Mouse (Mus musculus) small intestine, adult 2 months (tissue): ENCODE results near the gene Naa38. TPM values are rescaled to one million over a fixed set of nuclear protein-coding genes. Genes with fewer than 3 reads are reported as not detected.

Experiments used
- H3K27ac ChIP-seq: fragments of 200-500 bp; 2 replicates; pipeline ENCODE4 v1.5.1; 2012; ENCODE audit warnings: low read depth, low read length, control low read depth, inconsistent platforms; ENCODE audit not compliant: insufficient read depth
- H3K27me3 ChIP-seq: fragments of 200-500 bp; 2 replicates; pipeline ENCODE4 v1.6.1; 2012; ENCODE audit warnings: mild to moderate bottlenecking, moderate library complexity, low read length, inconsistent platforms; ENCODE audit not compliant: control insufficient read depth, insufficient read depth
- H3K36me3 ChIP-seq: fragments of 200-500 bp; 2 replicates; pipeline ENCODE4 v1.6.1; 2012; ENCODE audit warnings: mild to moderate bottlenecking, low read length, control low read depth, inconsistent platforms; ENCODE audit not compliant: control insufficient read depth, insufficient read depth
- H3K4me1 ChIP-seq: fragments of 200-500 bp; 2 replicates; pipeline ENCODE4 v1.6.1; 2012; ENCODE audit warnings: low read length, inconsistent platforms, mixed read lengths; ENCODE audit not compliant: control insufficient read depth, insufficient read depth, insufficient read length
- H3K4me3 ChIP-seq: fragments of 200-500 bp; 2 replicates; pipeline ENCODE4 v1.5.1; 2012; ENCODE audit warnings: low read depth, mild to moderate bottlenecking, control low read depth, inconsistent platforms, low read length, moderate library complexity
- CTCF ChIP-seq: fragments of 200-500 bp; IDR thresholded peaks from 2 replicates; pipeline ENCODE4 v1.5.1; 2012; ENCODE audit warnings: low read depth, mild to moderate bottlenecking, control low read depth, inconsistent platforms, low read length, moderate library complexity, mixed read lengths; ENCODE audit not compliant: insufficient replicate concordance, insufficient read length; ENCODE audit errors: extremely low read depth
- POLR2A ChIP-seq: fragments of 200-500 bp; IDR thresholded peaks from 2 replicates; pipeline ENCODE4 v1.6.1; 2012; ENCODE audit warnings: low read depth, mild to moderate bottlenecking, control low read depth, inconsistent platforms, low read length, moderate library complexity
- WGBS: fragments of 180-500 bp; shearing (Covaris S2); methylation state at CpG from one replicate; pipeline ENCODE4 v1.1.7; 2018; 5-methylcytosine and 5-hydroxymethylcytosine counted together
- polyA plus RNA-seq: library from polyadenylated mRNA; depleted of rRNA; stranded (reverse); fragments of >200 nt; gene quantifications from 2 replicates; pipeline ENCODE4 v1.2.3, GENCODE M21; 2012

Gene Naa38
- polyA plus RNA-seq, 1 experiment: 163 TPM

- H3K4me1 ChIP-seq: peaks cover 5% of the 10 kb centered on the region
- H3K36me3 ChIP-seq: peaks cover 30% of the 10 kb centered on the region
- peak overlapping the region; percentile 28 for H3K27ac ChIP-seq
- no peaks in the 10 kb centered on the region for H3K27me3 ChIP-seq
- H3K4me3 ChIP-seq: peak overlapping the region; percentile 49
- WGBS: 70% methylated on average over 24 of the region's 24 CpGs
- no peak for TF ChIP-seq CTCF
- no peak for TF ChIP-seq POLR2A
Measured at GRCm38 (mm10) chr11:69397581-69398057, 2.3 kb downstream of the Naa38 start.

DNA sequence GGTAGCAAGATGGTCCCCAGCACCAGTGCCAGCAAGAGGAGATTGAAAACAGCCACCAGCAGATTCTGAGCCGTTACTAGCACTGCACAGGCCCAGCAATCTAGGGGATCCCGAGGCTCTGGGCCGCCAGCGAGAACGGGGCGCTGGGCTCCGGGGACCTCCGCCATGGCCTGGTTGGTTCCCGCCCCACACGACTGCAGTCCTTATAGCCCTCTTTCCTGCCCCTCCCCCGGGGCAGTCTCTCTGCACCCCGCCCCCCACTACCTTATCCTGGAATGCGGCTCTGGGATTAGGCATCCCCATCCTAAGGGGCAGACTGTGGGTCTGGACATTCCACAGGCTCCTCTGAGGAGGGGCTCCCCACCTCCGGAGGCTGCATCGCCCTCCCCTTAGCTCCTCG, 2.8 kb downstream of the Naa38 start, which contains the start of gene Tmem88:
Gene Tmem88, minus strand, starts transcription at position 176 of the 400 bp plus-strand sequence.
- Histone ChIP-seq H3K4me1 (peaks cover 5% of the 10 kb centered on the region), H3K27ac (peak within 1 kb of the TSS; percentile 28), H3K36me3 (peaks cover 33% of the 10 kb centered on the region), H3K27me3 (no peaks in the 10 kb centered on the region), H3K4me3 (peak within 1 kb of the TSS; percentile 49)
- 53% methylated on average over 16 of the region's 16 CpGs for WGBS
- TF ChIP-seq CTCF: no peak
- no peak; the same call in 1 of the 2 replicates for TF ChIP-seq POLR2A

DNA sequence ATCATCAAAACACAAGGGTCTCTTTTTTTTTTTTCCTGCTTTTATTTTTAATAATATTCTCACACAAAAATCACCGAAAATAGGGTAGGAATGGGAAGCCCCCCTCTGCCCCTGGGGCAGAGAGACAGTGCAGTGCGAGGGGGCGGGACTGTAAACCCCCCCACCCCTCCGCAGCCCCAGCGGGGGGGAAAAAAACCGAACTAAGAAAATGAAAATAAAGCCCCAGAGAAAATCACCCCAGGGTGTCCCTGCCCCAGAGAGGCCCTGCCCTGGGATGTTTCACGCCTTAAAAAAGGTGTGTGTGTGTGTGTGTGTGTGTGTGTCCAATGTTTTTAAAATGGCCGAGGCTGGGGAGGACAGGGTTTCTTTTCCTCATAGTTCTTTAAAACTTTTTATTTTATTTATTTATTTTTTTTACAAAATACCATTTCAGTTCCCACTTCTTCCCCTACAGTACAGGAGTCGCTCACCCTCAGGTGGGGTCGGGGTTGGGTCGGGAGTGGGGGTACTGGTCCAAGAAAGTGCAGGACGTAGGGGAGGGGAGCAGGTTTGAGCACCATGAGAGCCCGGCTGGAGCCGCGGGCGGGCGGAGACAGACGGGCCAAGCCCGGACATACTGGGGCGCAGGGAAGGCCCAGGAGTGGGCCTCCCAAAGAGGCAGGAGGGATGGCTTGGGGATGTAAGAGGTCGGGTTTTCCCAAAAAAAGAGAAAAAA, 3.4 kb downstream of the Naa38 start:
- Histone ChIP-seq H3K4me3 (peak overlapping the region; percentile 15; the same call in 1 of the 2 replicates), H3K36me3 (peaks cover 38% of the 10 kb centered on the region), H3K27ac (no peak overlapping the region), H3K27me3 (no peaks in the 10 kb centered on the region), H3K4me1 (peaks cover 5% of the 10 kb centered on the region)
- WGBS: 78% methylated on average over 21 of the region's 21 CpGs
- no peak for TF ChIP-seq POLR2A
- TF ChIP-seq CTCF: no peak

DNA sequence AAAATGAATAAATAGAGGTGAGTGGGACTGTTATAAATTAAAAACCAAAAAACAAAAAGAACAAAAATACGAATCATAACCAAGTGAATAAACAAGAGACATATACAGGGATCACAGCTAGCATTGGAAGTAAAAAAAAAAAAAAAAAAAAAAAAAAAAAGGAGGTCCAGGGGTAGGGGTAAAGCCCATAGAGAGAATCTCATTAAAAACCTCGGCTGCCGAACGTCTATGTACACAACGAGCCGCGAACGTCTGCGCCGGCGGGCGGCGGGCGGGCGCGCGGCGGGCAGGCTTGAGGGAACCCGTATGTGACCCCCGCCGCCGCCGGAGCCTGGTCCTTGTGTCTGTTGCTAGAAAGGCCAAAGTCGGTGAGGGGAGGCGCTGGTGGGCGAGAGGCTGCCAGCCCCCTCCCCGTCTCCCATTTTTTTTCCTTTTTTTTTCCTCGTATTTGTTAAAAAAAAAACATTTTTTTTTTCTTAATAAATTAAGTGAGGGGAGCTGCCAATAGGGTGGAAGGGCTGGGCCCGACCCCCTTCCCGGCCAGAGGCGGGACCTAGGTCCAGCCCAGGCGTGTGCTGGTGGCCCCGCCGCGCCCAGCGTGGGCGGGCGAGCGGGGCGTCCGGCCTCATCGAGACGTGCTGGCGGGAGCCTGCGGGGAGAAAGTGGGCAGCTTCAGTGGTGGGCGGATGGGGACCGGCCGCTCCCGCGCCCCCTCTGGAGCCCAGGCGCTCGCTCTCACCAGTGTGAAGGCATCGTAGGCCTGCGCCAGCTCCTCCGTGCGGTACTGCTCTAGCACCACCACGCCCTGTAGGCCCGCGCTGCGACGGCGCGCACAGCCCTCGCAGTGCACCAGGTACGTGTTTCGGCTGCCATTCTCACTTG, 4.2 kb downstream of the Naa38 start:
- Histone ChIP-seq H3K4me1 (peaks cover 5% of the 10 kb centered on the region), H3K36me3 (peaks cover 46% of the 10 kb centered on the region), H3K27me3 (no peaks in the 10 kb centered on the region), H3K4me3 (peak overlapping the region; percentile 14), H3K27ac (no peak overlapping the region)
- 85% methylated on average over 66 of the region's 66 CpGs for WGBS
- no peak for TF ChIP-seq POLR2A
- no peak for TF ChIP-seq CTCF

GRCm38 (mm10) chr11:69400083-69400850, 5.0 kb downstream of the Naa38 start:
- 90% methylated on average over 25 of the region's 25 CpGs for WGBS
- peaks cover 54% of the 10 kb centered on the region for H3K36me3 ChIP-seq
- TF ChIP-seq CTCF: no peak
- H3K27me3 ChIP-seq: no peaks in the 10 kb centered on the region
- no peak overlapping the region for H3K27ac ChIP-seq
- peak overlapping the region; percentile 14 for H3K4me3 ChIP-seq
- H3K4me1 ChIP-seq: peaks cover 5% of the 10 kb centered on the region

- Histone ChIP-seq H3K4me1 (peaks cover 5% of the 10 kb centered on the region), H3K4me3 (no peak overlapping the region), H3K36me3 (peaks cover 63% of the 10 kb centered on the region), H3K27ac (no peak overlapping the region), H3K27me3 (no peaks in the 10 kb centered on the region)
- TF ChIP-seq CTCF (peak; percentile 89; the same call in 1 of the 2 replicates), POLR2A (no peak)
- whole genome bisulfite sequencing: 9% methylated on average over 22 of the region's 22 CpGs
Measured at GRCm38 (mm10) chr11:69401210-69401637, 5.9 kb downstream of the Naa38 start.
